Mouse (Mus musculus) neural tube, embryonic 11.5 days (tissue): ENCODE measurements around the gene Atf6b. TPM values are rescaled to one million over a fixed set of nuclear protein-coding genes. Genes with fewer than 3 reads are reported as not detected.

ENCODE experiments used
- ATAC-seq: fragments of 200-750 bp; cut with Nextera tagmentation; 2 replicates; pipeline ENCODE4 v1.8.0; 2017; ENCODE audit warnings: moderate number of reproducible peaks, mild to moderate bottlenecking, moderate TSS enrichment, moderate library complexity; ENCODE audit not compliant: insufficient read depth, low FRiP score, low TSS enrichment
- DNase-seq: peaks from one replicate; pipeline ENCODE4 v3.0.0-alpha.2; 2015; ENCODE audit warnings: low spot score
- H3K27ac ChIP-seq: fragments of 300-500 bp; sonication (generic); 2 replicates; pipeline ENCODE4 v1.5.1; 2014; ENCODE audit warnings: low read depth, mild to moderate bottlenecking, low read length
- H3K27me3 ChIP-seq: fragments of 300-500 bp; sonication (generic); 2 replicates; pipeline ENCODE4 v1.6.1; 2014; ENCODE audit warnings: mild to moderate bottlenecking, low read length, mixed read lengths; ENCODE audit not compliant: control insufficient read depth, insufficient read depth
- H3K36me3 ChIP-seq: fragments of 300-500 bp; sonication (generic); 2 replicates; pipeline ENCODE4 v1.6.1; 2014; ENCODE audit warnings: mild to moderate bottlenecking, low read length, moderate library complexity, mixed read lengths; ENCODE audit not compliant: control insufficient read depth, insufficient read depth
- H3K4me1 ChIP-seq: fragments of 300-500 bp; sonication (generic); 2 replicates; pipeline ENCODE4 v1.6.1; 2014; ENCODE audit warnings: low read length, mixed read lengths; ENCODE audit not compliant: control insufficient read depth, insufficient read depth
- H3K4me2 ChIP-seq: fragments of 300-500 bp; sonication (generic); 2 replicates; pipeline ENCODE4 v1.6.1; 2014; ENCODE audit warnings: low read depth, mild to moderate bottlenecking, moderate library complexity
- H3K4me3 ChIP-seq: fragments of 300-500 bp; sonication (generic); 2 replicates; pipeline ENCODE4 v1.5.1; 2014; ENCODE audit warnings: low read depth, low read length
- H3K9ac ChIP-seq: fragments of 300-500 bp; sonication (generic); 2 replicates; pipeline ENCODE4 v1.6.1; 2014; ENCODE audit warnings: mild to moderate bottlenecking, low read length
- H3K9me3 ChIP-seq: fragments of 300-500 bp; sonication (generic); 2 replicates; pipeline ENCODE4 v1.6.1; 2016; ENCODE audit warnings: low read length; ENCODE audit not compliant: control insufficient read depth
- WGBS: fragments of 180-500 bp; shearing (Covaris S2); extraction: QIAGEN DNeasy Blood & Tissue Kit; methylation state at CpG from one replicate; pipeline ENCODE4 v1.1.7; 2014; 5-methylcytosine and 5-hydroxymethylcytosine counted together
- polyA plus RNA-seq: library from polyadenylated mRNA; unstranded; fragments of >200 nt; fragmentation: Nextera tagmentation; extraction: Ambion mirVana; gene quantifications from 2 replicates; pipeline ENCODE4 v1.2.1, GENCODE M21; 2014

The Atf6b gene
- polyA plus RNA-seq, 1 experiment from 2014 or later = 88.4 TPM

GRCm38 (mm10) chr17:34629796-34630603, 16.9 kb upstream of the Atf6b start:
- no peak for ATAC-seq
- no peaks in the 10 kb centered on the region for H3K36me3 ChIP-seq
- H3K27ac ChIP-seq = no peak overlapping the region
- peaks cover 19% of the 10 kb centered on the region for H3K4me1 ChIP-seq
- H3K27me3 ChIP-seq = peaks cover 38% of the 10 kb centered on the region
- 12% methylated on average over 12 of the region's 12 CpGs for WGBS
- peak overlapping the region; percentile 38 for H3K4me2 ChIP-seq
- H3K9me3 ChIP-seq = no peaks in the 10 kb centered on the region
- no peak overlapping the region for H3K9ac ChIP-seq
- DNase-seq = no peak
- peak overlapping the region; percentile 21; the same call in 1 of the 2 replicates for H3K4me3 ChIP-seq

- 2% methylated on average over 47 of the region's 48 CpGs for WGBS
- H3K9ac ChIP-seq = peak overlapping the region; percentile 26; the same call in 1 of the 2 replicates
- H3K4me1 ChIP-seq = peaks cover 19% of the 10 kb centered on the region
- no peaks in the 10 kb centered on the region for H3K36me3 ChIP-seq
- no peak for ATAC-seq
- H3K4me3 ChIP-seq = peak overlapping the region; percentile 21; the same call in 1 of the 2 replicates
- H3K9me3 ChIP-seq = no peaks in the 10 kb centered on the region
- no peak for DNase-seq
- peaks cover 38% of the 10 kb centered on the region for H3K27me3 ChIP-seq
- peak overlapping the region; percentile 34 for H3K4me2 ChIP-seq
- no peak overlapping the region for H3K27ac ChIP-seq
Observed at GRCm38 (mm10) chr17:34630761-34631301, 16.1 kb upstream of the Atf6b start.

- Histone ChIP-seq H3K9me3 (no peaks in the 10 kb centered on the region), H3K4me1 (peaks cover 19% of the 10 kb centered on the region), H3K27ac (no peak overlapping the region), H3K4me3 (peak overlapping the region; percentile 29), H3K9ac (no peak overlapping the region; the same call in 1 of the 2 replicates), H3K27me3 (peaks cover 38% of the 10 kb centered on the region), H3K4me2 (peak overlapping the region; percentile 47), H3K36me3 (no peaks in the 10 kb centered on the region)
- no peak for ATAC-seq
- 5% methylated on average over 12 of the region's 12 CpGs for WGBS
- no peak for DNase-seq
Observed at GRCm38 (mm10) chr17:34631647-34632046, 15.3 kb upstream of the Atf6b start.

GRCm38 (mm10) chr17:34632261-34632691, 14.7 kb upstream of the Atf6b start:
- Histone ChIP-seq H3K27me3 (peaks cover 38% of the 10 kb centered on the region), H3K36me3 (no peaks in the 10 kb centered on the region), H3K9me3 (no peaks in the 10 kb centered on the region), H3K4me3 (peak overlapping the region; percentile 29), H3K9ac (peak overlapping the region; percentile 29), H3K4me1 (peaks cover 19% of the 10 kb centered on the region), H3K27ac (no peak overlapping the region), H3K4me2 (peak overlapping the region; percentile 47)
- DNase-seq = peak; percentile 42
- WGBS = under 1% methylated on average over 26 of the region's 26 CpGs
- no peak for ATAC-seq

- ATAC-seq (no peak), DNase-seq (no peak)
- H3K9me3 ChIP-seq = no peaks in the 10 kb centered on the region
- H3K9ac ChIP-seq = no peak overlapping the region
- H3K36me3 ChIP-seq = no peaks in the 10 kb centered on the region
- no peak overlapping the region for H3K27ac ChIP-seq
- H3K4me3 ChIP-seq = no peak overlapping the region
- H3K4me2 ChIP-seq = no peak overlapping the region
- H3K4me1 ChIP-seq = 0 out of 2 replicates have a peak, but pooled peaks cover 4% of the 10 kb centered on the region
- WGBS = 71% methylated on average over 2 of the region's 2 CpGs
- H3K27me3 ChIP-seq = peaks cover 28% of the 10 kb centered on the region
Observed at GRCm38 (mm10) chr17:34635671-34636070, 11.3 kb upstream of the Atf6b start.

- no peak for DNase-seq
- H3K9ac ChIP-seq = no peak overlapping the region
- no peak overlapping the region for H3K4me2 ChIP-seq
- ATAC-seq = no peak
- H3K4me3 ChIP-seq = no peak overlapping the region
- no peaks in the 10 kb centered on the region for H3K9me3 ChIP-seq
- H3K36me3 ChIP-seq = no peaks in the 10 kb centered on the region
- 60% methylated on average over 3 of the region's 3 CpGs for WGBS
- H3K4me1 ChIP-seq = no peaks in the 10 kb centered on the region
- H3K27ac ChIP-seq = no peak overlapping the region
- H3K27me3 ChIP-seq = peaks cover 10% of the 10 kb centered on the region; the same call in 1 of the 2 replicates
Observed at GRCm38 (mm10) chr17:34637459-34637858, 9.5 kb upstream of the Atf6b start.

GRCm38 (mm10) chr17:34639461-34640255, 7.3 kb upstream of the Atf6b start:
- DNase-seq (no peak), ATAC-seq (no peak)
- 85% methylated on average over 7 of the region's 7 CpGs for WGBS
- Histone ChIP-seq H3K4me3 (no peak overlapping the region), H3K9ac (no peak overlapping the region), H3K36me3 (no peaks in the 10 kb centered on the region), H3K4me2 (no peak overlapping the region), H3K27me3 (no peaks in the 10 kb centered on the region), H3K4me1 (no peaks in the 10 kb centered on the region), H3K9me3 (no peaks in the 10 kb centered on the region), H3K27ac (no peak overlapping the region)

- Histone ChIP-seq H3K27me3 (no peaks in the 10 kb centered on the region), H3K4me1 (peaks cover 6% of the 10 kb centered on the region), H3K4me2 (no peak overlapping the region), H3K9me3 (no peaks in the 10 kb centered on the region), H3K36me3 (no peaks in the 10 kb centered on the region), H3K9ac (peak overlapping the region; percentile 33; the same call in 1 of the 2 replicates), H3K27ac (peak overlapping the region; percentile 58), H3K4me3 (no peak overlapping the region)
- ATAC-seq (peak; percentile 56; the same call in 1 of the 2 replicates), DNase-seq (peak; percentile 59)
- WGBS = 18% methylated on average over 11 of the region's 11 CpGs
Observed at GRCm38 (mm10) chr17:34640778-34641601, 6.0 kb upstream of the Atf6b start.
